Mouse (Mus musculus) brain, embryonic 14.5 days (tissue): Measurements from ENCODE around the gene Ctr9. TPM values are rescaled to one million over a fixed set of nuclear protein-coding genes. Genes with fewer than 3 reads are reported as not detected.
A peak's percentile ranks its signal among the peaks of the same experiment; 100 is the strongest.

Experiments
- DNase-seq: peaks from one replicate; pipeline ENCODE4 v3.0.0-alpha.2; 2011; ENCODE audit warnings: low read depth
- CTCF ChIP-seq: fragments of 200-500 bp; IDR thresholded peaks from 2 replicates; pipeline ENCODE4 v1.5.1; 2012; ENCODE audit warnings: inconsistent platforms, mild to moderate bottlenecking, moderate library complexity, borderline replicate concordance; ENCODE audit not compliant: insufficient read depth, insufficient read length; ENCODE audit errors: extremely low read depth
- POLR2A ChIP-seq: fragments of 200-500 bp; IDR thresholded peaks from 2 replicates; pipeline ENCODE4 v1.6.1; 2012; ENCODE audit warnings: mild to moderate bottlenecking, inconsistent platforms, borderline replicate concordance; ENCODE audit not compliant: poor library complexity, insufficient read depth, insufficient read length, severe bottlenecking; ENCODE audit errors: extremely low read depth
- polyA plus RNA-seq: library from polyadenylated mRNA; depleted of rRNA; stranded (reverse); fragments of >200 nt; gene quantifications from 2 replicates; pipeline ENCODE4 v1.2.3, GENCODE M21; 2012

The Ctr9 gene
- polyA plus RNA-seq, 1 experiment: 55.8 TPM

DNA sequence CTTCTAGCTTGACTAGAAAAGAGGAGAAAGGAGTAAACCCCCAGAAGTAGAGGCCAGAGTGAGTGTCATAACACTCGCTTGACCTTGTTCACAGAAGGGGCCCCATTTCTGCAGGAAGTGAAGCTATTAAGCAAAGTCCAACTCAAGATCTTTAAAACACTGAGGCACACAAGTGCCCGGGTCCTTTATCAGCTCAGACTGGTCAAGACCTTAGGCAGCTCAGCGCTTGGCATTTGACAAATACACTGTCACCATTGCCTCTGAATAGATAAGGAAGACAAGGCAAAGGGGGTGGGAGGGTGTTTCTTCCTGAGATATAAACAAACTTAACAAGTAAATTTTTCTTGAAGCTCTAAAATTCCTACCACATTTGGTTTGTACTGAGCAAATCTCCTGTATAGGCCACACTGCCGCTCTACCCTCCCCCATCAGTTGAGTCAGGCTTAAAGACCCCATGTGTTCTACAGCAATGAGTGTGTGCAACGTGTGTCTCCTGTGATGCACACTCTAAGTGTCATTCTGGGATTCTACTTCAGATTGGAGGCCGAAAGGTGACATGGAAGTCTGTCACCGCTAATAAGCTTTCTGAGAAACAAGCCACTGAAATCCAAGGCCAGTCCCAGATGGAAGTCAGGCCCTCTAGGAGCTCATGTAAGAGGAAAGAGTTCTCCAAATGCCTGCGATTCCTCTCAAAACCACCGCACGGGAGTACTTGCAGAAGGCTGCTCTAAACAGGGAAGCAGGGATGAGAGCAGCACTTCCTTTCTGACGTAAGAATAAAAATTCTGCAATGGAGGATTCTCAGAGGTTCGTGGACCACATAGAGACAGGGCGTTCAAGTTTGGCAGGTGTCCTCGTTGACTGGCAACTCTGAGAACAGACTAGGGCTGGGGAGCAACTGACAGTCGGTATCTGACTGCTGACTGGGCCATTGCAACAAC is 29.6 kb upstream of the Ctr9 start:
- TF ChIP-seq CTCF (no peak), POLR2A (no peak)
- DNase-seq: no peak

GRCm38 (mm10) chr7:111004136-111004840 is 24.5 kb upstream of the Ctr9 start:
- DNase-seq: no peak
- TF ChIP-seq CTCF: no peak
- no peak for TF ChIP-seq POLR2A

- TF ChIP-seq POLR2A (no peak), CTCF (no peak)
- no peak for DNase-seq
Measured at GRCm38 (mm10) chr7:111014039-111014605, 14.6 kb upstream of the Ctr9 start.

- TF ChIP-seq POLR2A: no peak
- TF ChIP-seq CTCF: peak; percentile 97
- peak; percentile 93 for DNase-seq
Measured at GRCm38 (mm10) chr7:111014893-111015292, 13.9 kb upstream of the Ctr9 start.

GRCm38 (mm10) chr7:111015731-111016130 is 13.0 kb upstream of the Ctr9 start:
- TF ChIP-seq POLR2A (no peak), CTCF (no peak)
- DNase-seq: no peak

DNA sequence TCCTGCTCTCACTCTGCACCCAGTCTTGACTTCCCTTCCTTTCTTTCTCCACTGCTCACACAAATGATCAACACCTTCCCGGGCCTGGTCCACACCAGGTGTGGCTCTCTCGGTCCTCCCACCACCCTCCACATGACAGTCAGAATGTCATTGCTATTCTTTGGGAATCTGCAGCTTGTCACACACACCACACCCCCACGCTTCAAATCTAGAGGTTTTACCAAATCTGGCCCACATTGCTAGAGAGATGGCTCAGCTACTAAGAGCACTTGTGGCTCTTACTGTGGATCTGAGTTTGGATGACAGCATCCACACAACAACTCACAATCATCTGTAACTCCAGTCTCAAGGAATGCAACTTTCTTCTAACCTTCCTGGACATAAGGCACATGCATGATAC is 11.8 kb upstream of the Ctr9 start:
- TF ChIP-seq CTCF: no peak
- no peak for TF ChIP-seq POLR2A

DNA sequence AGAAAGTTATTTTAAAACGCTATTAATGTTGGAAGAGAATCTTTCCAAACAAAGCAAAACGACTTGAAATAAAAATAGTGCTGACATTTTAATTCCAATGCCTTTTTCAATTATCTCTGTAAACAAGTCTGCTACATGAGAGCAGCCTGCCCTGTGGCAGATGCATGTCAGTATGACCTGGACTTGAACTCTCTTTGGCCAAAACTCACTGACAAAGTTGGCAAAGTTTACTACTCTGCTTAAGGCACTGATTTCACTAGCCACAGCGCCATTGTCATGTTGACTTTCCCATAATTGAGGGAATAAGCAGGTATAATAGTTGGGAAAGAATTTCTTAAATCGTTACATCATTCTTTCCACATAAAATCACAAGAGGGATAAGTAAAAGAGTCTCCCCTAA is 7.9 kb upstream of the Ctr9 start:
- no peak for DNase-seq
- TF ChIP-seq POLR2A (no peak), CTCF (no peak)

More for the DNA sequence above, 11.8 kb upstream of the Ctr9 start:
- no peak for DNase-seq

DNA sequence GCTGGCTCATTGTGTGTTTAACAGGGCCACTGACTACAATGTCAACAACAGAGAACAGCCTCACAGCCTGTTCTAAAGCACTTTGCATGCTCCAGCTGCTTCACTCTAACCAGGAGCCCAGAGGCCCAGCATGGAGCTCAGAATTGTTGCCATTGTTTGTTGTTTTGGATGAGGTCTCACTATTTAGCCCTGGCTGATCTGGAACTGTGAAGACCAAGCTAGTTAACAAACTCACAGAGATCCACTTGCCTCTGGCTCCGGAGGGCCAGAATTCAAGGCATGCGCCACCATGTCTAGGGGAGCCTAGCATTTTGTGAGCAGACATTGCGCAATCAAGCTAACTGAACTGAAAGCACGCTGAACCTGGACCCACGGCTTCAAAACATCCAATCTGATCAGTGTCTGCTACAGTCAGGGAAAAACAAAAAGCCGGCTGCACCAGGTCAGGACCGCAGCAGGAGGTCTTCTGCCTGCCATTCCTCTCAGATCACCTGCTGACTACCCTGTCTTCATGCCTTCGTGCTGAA is 4.6 kb upstream of the Ctr9 start:
- peak; percentile 62 for DNase-seq
- TF ChIP-seq CTCF (no peak), POLR2A (no peak)

GRCm38 (mm10) chr7:111024912-111025311 is 3.8 kb upstream of the Ctr9 start:
- DNase-seq: no peak
- TF ChIP-seq CTCF (no peak), POLR2A (no peak)

DNA sequence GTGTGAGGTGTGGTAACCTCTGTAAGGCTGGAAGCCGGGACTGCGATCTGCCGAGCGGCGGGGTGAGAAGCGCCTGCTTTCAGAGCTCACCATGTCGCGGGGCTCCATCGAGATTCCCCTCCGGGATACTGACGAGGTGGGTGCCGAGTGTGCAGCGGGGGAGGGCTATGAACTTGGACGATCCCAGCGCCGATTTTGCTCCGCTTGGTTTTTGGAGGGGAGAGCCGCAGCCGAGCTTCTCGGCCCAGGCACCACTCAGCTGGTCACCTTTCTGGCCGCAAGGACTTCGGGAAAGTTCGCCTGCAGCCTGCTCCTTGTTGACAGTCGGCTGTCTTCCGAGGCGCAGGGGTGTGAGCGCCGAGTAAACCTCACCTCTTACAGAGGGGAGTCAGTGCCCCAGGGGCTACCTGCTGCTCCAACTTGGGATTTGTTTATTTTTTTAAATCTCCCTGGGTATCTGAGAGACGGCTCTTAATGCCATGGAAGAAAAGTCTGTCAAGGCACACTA is 349 bp downstream of the Ctr9 start:
- DNase-seq: no peak
- TF ChIP-seq POLR2A (no peak), CTCF (no peak)

DNA sequence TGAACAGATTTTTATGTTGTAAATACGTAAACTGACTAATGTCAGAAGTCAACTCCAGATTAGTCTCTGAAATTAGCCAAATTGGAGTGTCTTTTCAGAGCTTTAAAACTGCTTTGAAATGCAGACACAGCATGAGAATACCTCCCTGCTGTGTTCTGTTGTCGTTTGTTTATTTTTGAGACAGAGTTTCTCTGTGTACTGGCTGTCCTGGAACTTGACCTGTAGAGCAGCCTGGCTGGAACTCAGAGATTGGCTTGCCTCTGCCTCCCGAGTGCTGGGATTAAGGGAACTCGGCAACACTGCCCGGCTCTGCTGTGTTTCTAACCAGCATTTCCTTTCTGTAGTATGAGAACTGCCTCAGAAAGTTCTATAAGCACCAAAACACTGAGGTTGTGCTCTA is 20.2 kb downstream of the Ctr9 start:
- DNase-seq: no peak
- TF ChIP-seq CTCF: no peak
- TF ChIP-seq POLR2A: no peak

DNA sequence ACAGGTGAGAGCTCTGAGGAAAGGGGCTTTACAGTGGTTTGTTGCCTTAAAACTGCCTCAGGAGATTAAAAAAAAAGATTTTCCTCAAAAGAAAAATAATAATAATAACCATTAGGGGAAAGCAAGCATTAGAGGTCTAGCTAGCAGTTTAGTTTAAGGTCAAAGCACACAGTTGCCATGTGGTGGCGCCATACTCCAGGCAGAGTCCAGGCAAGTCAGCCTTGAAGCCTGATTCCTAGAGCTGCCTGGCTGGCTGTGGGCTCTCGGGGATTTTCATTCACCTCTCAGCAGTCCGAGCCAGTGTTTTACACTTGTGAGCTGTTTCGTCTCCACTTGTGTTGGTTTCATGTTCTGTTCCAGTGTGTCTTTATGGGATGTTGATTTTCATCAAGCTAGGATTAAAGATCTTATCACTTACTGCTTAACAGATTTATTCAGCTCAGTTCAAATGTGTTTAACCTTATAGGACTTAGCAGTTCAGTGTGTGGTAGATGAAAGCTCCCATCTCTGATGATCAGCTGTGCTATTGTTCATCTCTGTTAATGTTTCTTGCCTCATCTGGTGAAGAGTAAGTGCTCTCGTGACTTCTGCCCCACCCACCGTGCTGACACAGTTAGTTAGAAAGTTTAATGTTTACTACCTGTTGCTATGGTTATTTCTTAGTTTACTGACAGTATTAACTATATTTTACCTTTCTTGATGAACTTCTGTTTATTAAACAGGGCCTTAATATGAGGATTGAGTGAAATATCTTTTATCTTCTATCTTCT is 21.1 kb downstream of the Ctr9 start:
- TF ChIP-seq POLR2A: no peak
- TF ChIP-seq CTCF: peak; percentile 68; the same call in 1 of the 2 replicates
- peak; percentile 79 for DNase-seq
